Mouse (Mus musculus) kidney, adult 2 months (tissue): Measurements from ENCODE around the gene Ptpdc1.

ENCODE experiments used
- CTCF ChIP-seq: fragments of 200-500 bp; conservative IDR thresholded peaks from 2 replicates; pipeline ENCODE4 v1.5.1; 2011; ENCODE audit warnings: low read depth, mild to moderate bottlenecking, control low read depth, low read length, moderate library complexity, mixed read lengths; ENCODE audit not compliant: insufficient read depth, insufficient read length
- POLR2A ChIP-seq: fragments of 200-500 bp; IDR thresholded peaks from one replicate; pipeline ENCODE4 v1.6.1; 2011; ENCODE audit warnings: low read depth, low read length, control low read depth

DNA sequence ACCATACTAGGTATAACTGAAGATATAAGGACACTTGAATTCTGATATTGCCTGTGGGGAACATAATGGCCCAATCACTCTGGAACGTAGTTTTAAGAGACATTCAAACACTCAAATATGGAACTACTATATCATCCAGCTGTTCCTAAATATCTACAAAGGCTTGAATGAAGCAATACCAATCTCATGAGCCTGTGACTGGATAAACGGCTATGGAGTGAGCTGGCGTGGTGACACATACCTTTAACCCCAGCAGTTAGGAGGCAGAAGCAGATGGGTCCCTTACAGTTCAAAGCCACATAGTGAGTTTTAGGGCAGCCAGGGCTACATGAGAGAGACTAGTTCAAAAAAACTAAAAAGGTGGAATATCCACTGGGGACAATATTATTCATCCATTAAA is 57.8 kb downstream of the Ptpdc1 start:
- TF ChIP-seq POLR2A (no peak), CTCF (no peak)
